ENCODE assay signal across 10 mouse cellular contexts in genomic region chrX:161385791-161386190, GRCm38 (mm10).
DNase-seq lines count a peak whose midpoint lies in the region; ATAC-seq and TF ChIP-seq lines count a peak whose summit lies in the region.
"Had no signal": no experiment of that assay in that cellular context is flagged by ENCODE, and none has a peak within 500 bp of the region (broad histone marks: within the 10 kb centered on the region; RNA-seq: fewer than 3 reads in every experiment).

No protein-coding gene starts in this region.

- H3K9me3 ChIP-seq in liver, embryonic 12.5 days (replicated peaks), result no peaks in the 10 kb centered on the region
- no peaks in the 10 kb centered on the region for H3K9me3 ChIP-seq in liver, postnatal 0 days (ENCODE audit: low read length)
- H3K9me3 ChIP-seq: G1E; midbrain, embryonic 12.5 days had no signal

- TF ChIP-seq CTCF in cerebellum, adult 2 months (IDR thresholded peaks at IDR 0.05; ENCODE audit: borderline replicate concordance, insufficient read depth, low read depth, low read length), result peak; percentile 49; the same call in 1 of the 2 replicates
- peak; percentile 77 for TF ChIP-seq CTCF in liver, postnatal 0 days (IDR thresholded peaks at IDR 0.05; ENCODE audit: low read depth)

- no peaks in the 10 kb centered on the region for H3K4me1 ChIP-seq in cerebellum, adult 2 months (ENCODE audit: control insufficient read depth, insufficient read depth, low read length)
- H3K4me1 ChIP-seq in liver, embryonic 12.5 days, result no peaks in the 10 kb centered on the region
- no peaks in the 10 kb centered on the region for H3K4me1 ChIP-seq in liver, postnatal 0 days (ENCODE audit: insufficient read depth)
- H3K4me1 ChIP-seq: midbrain, embryonic 12.5 days had no signal

- DNase-seq in cerebellum, adult 2 months, result peak; percentile 4 to 48
- DNase-seq in cerebellum, adult 9-11 months, result no peak
- DNase-seq in liver (peak; percentile 43), adipocyte (ENCODE audit: low spot score) (peak; percentile 3)
- DNase-seq in embryo, embryonic 11.5 days (ENCODE audit: low read depth, low spot score), result peak; percentile 8
- DNase-seq in liver, postnatal 0 days, result peak; percentile 38
- DNase-seq in thymus, postnatal 4 days, result peak; percentile 56

- no peak for TF ChIP-seq POLR2A in cerebellum, adult 2 months (IDR thresholded peaks at IDR 0.05; ENCODE audit: borderline replicate concordance, insufficient read depth, low read length)

- no peak overlapping the region for H3K4me3 ChIP-seq in cerebellum, adult 2 months (replicated peaks; ENCODE audit: insufficient read depth, low read depth, low read length)
- H3K4me3 ChIP-seq in liver, embryonic 12.5 days, result no peak overlapping the region
- H3K4me3 ChIP-seq in liver, postnatal 0 days (ENCODE audit: low read depth, low read length), result no peak overlapping the region
- H3K4me3 ChIP-seq: midbrain, embryonic 12.5 days had no signal

- no peak overlapping the region for H3K27ac ChIP-seq in cerebellum, adult 2 months (ENCODE audit: insufficient read depth, low read length)
- H3K27ac ChIP-seq in liver, embryonic 12.5 days, result no peak overlapping the region
- H3K27ac ChIP-seq in liver, postnatal 0 days (ENCODE audit: low read depth), result no peak overlapping the region
- H3K27ac ChIP-seq: midbrain, embryonic 12.5 days had no signal

- no peak overlapping the region for H3K9ac ChIP-seq in liver, embryonic 12.5 days
- H3K9ac ChIP-seq in liver, postnatal 0 days (replicated peaks), result no peak overlapping the region
- H3K9ac ChIP-seq: midbrain, embryonic 12.5 days had no signal

- H3K36me3 ChIP-seq in liver, embryonic 12.5 days, result no peaks in the 10 kb centered on the region
- H3K36me3 ChIP-seq in liver, postnatal 0 days (replicated peaks; ENCODE audit: insufficient read depth, low read length), result no peaks in the 10 kb centered on the region
- H3K36me3 ChIP-seq: G1E; midbrain, embryonic 12.5 days had no signal

- 46% methylated on average over 8 of the region's 8 CpGs for WGBS in cerebellum, adult 2 months
- WGBS in liver, embryonic 12.5 days (ENCODE audit: insufficient replicate concordance), result 30% methylated on average over 8 of the region's 8 CpGs
- 34% methylated on average over 8 of the region's 8 CpGs for WGBS in liver, postnatal 0 days (ENCODE audit: insufficient replicate concordance)

- ATAC-seq in liver, embryonic 12.5 days, result no peak
- ATAC-seq in liver, postnatal 0 days, result no peak

- H3K27me3 ChIP-seq in cerebellum, adult 2 months (ENCODE audit: control insufficient read depth, insufficient read depth, low read length), result no peaks in the 10 kb centered on the region
- H3K27me3 ChIP-seq in liver, embryonic 12.5 days (replicated peaks), result no peaks in the 10 kb centered on the region
- no peaks in the 10 kb centered on the region for H3K27me3 ChIP-seq in liver, postnatal 0 days (ENCODE audit: insufficient read depth, low read length)

- H3K4me2 ChIP-seq in liver, embryonic 12.5 days, result no peak overlapping the region
- no peak overlapping the region for H3K4me2 ChIP-seq in liver, postnatal 0 days (ENCODE audit: low read depth, low read length)
- H3K4me2 ChIP-seq: midbrain, embryonic 12.5 days had no signal

- TF ChIP-seq EP300 in liver, postnatal 0 days (IDR thresholded peaks at IDR 0.05; ENCODE audit: low read depth), result no peak
